Mouse (Mus musculus) forebrain, embryonic 11.5 days (tissue): ENCODE results near the gene Gm20388. TPM values are rescaled to one million over a fixed set of nuclear protein-coding genes. Genes with fewer than 3 reads are reported as not detected.

ENCODE experiments used
- ATAC-seq: fragments of 200-750 bp; cut with Nextera tagmentation; replicated peaks from 2 replicates; pipeline ENCODE4 v1.8.0; 2017; ENCODE audit warnings: moderate TSS enrichment; ENCODE audit not compliant: low FRiP score
- DNase-seq: peaks from one replicate; pipeline ENCODE4 v3.0.0-alpha.2; 2017; ENCODE audit warnings: low spot score
- H3K27ac ChIP-seq: fragments of 300-500 bp; sonication (generic); 2 replicates; pipeline ENCODE4 v1.5.1; 2014; ENCODE audit warnings: low read depth, low read length
- H3K27me3 ChIP-seq: fragments of 300-500 bp; sonication (generic); 2 replicates; pipeline ENCODE4 v1.6.1; 2014; ENCODE audit warnings: mild to moderate bottlenecking, low read length, mixed read lengths; ENCODE audit not compliant: control insufficient read depth, insufficient read depth
- H3K36me3 ChIP-seq: fragments of 300-500 bp; sonication (generic); 2 replicates; pipeline ENCODE4 v1.6.1; 2014; ENCODE audit warnings: mild to moderate bottlenecking, low read length, moderate library complexity, mixed read lengths; ENCODE audit not compliant: control insufficient read depth, insufficient read depth
- H3K4me1 ChIP-seq: fragments of 300-500 bp; sonication (generic); replicated peaks from 2 replicates; pipeline ENCODE4 v1.6.1; 2014; ENCODE audit warnings: low read length, mixed read lengths; ENCODE audit not compliant: control insufficient read depth, insufficient read depth
- H3K4me2 ChIP-seq: fragments of 300-500 bp; sonication (generic); 2 replicates; pipeline ENCODE4 v1.6.1; 2014; ENCODE audit warnings: low read depth, mild to moderate bottlenecking, low read length, moderate library complexity, mixed read lengths; ENCODE audit not compliant: severe bottlenecking
- H3K4me3 ChIP-seq: fragments of 300-500 bp; sonication (generic); 2 replicates; pipeline ENCODE4 v1.5.1; 2014; ENCODE audit warnings: low read depth, low read length
- H3K9ac ChIP-seq: fragments of 300-500 bp; sonication (generic); 2 replicates; pipeline ENCODE4 v1.6.1; 2014; ENCODE audit warnings: low read length
- H3K9me3 ChIP-seq: fragments of 300-500 bp; sonication (generic); 2 replicates; pipeline ENCODE4 v1.6.1; 2016; ENCODE audit warnings: low read length, mixed read lengths; ENCODE audit not compliant: control insufficient read depth
- WGBS: fragments of 180-500 bp; shearing (Covaris S2); extraction: QIAGEN DNeasy Blood & Tissue Kit; methylation state at CpG from one replicate; pipeline ENCODE4 v1.1.7; 2014; 5-methylcytosine and 5-hydroxymethylcytosine counted together
- polyA plus RNA-seq: library from polyadenylated mRNA; unstranded; fragments of >200 nt; fragmentation: Nextera tagmentation; extraction: Ambion mirVana; gene quantifications from 2 replicates; pipeline ENCODE4 v1.2.1, GENCODE M21; 2014

Gm20388 gene
- polyA plus RNA-seq, 1 experiment from 2014 or later = not detected

GRCm38 (mm10) chr8:120758005-120758404 is 847.4 kb downstream of the Gm20388 start:
- H3K4me3 ChIP-seq = no peak overlapping the region
- 54% methylated on average over 4 of the region's 4 CpGs for WGBS
- H3K9me3 ChIP-seq = no peaks in the 10 kb centered on the region
- no peak overlapping the region for H3K4me2 ChIP-seq
- H3K4me1 ChIP-seq = no peaks in the 10 kb centered on the region; the same call in 1 of the 2 replicates
- no peak for ATAC-seq
- no peaks in the 10 kb centered on the region for H3K27me3 ChIP-seq
- no peak for DNase-seq
- H3K36me3 ChIP-seq = no peaks in the 10 kb centered on the region
- H3K9ac ChIP-seq = no peak overlapping the region
- no peak overlapping the region for H3K27ac ChIP-seq

- no peak for DNase-seq
Measured at GRCm38 (mm10) chr8:120759847-120760246, 849.2 kb downstream of the Gm20388 start.

GRCm38 (mm10) chr8:120760341-120761215 is 849.9 kb downstream of the Gm20388 start:
- Histone ChIP-seq H3K4me1 (no peaks in the 10 kb centered on the region; the same call in 1 of the 2 replicates), H3K36me3 (no peaks in the 10 kb centered on the region), H3K4me2 (no peak overlapping the region), H3K4me3 (no peak overlapping the region), H3K9ac (no peak overlapping the region), H3K9me3 (no peaks in the 10 kb centered on the region), H3K27ac (no peak overlapping the region), H3K27me3 (no peaks in the 10 kb centered on the region)
- WGBS = 87% methylated on average over 19 of the region's 19 CpGs
- DNase-seq = no peak
- no peak for ATAC-seq

More at GRCm38 (mm10) chr8:120759847-120760246, 849.2 kb downstream of the Gm20388 start:
- Histone ChIP-seq H3K4me3 (no peak overlapping the region), H3K4me2 (no peak overlapping the region), H3K4me1 (no peaks in the 10 kb centered on the region; the same call in 1 of the 2 replicates), H3K27ac (no peak overlapping the region), H3K27me3 (no peaks in the 10 kb centered on the region), H3K36me3 (no peaks in the 10 kb centered on the region), H3K9me3 (no peaks in the 10 kb centered on the region), H3K9ac (no peak overlapping the region)
- 84% methylated on average over 6 of the region's 6 CpGs for WGBS
- no peak for ATAC-seq

GRCm38 (mm10) chr8:120763267-120763666 is 852.6 kb downstream of the Gm20388 start:
- WGBS = 77% methylated on average over 5 of the region's 5 CpGs
- DNase-seq = no peak

GRCm38 (mm10) chr8:120764638-120765037 is 854.0 kb downstream of the Gm20388 start:
- Histone ChIP-seq H3K4me2 (no peak overlapping the region), H3K4me3 (no peak overlapping the region), H3K27me3 (no peaks in the 10 kb centered on the region), H3K9ac (no peak overlapping the region), H3K9me3 (no peaks in the 10 kb centered on the region), H3K36me3 (no peaks in the 10 kb centered on the region), H3K27ac (no peak overlapping the region), H3K4me1 (no peaks in the 10 kb centered on the region)
- no peak for ATAC-seq
- DNase-seq = no peak

More at GRCm38 (mm10) chr8:120763267-120763666, 852.6 kb downstream of the Gm20388 start:
- ATAC-seq = no peak
- Histone ChIP-seq H3K4me3 (no peak overlapping the region), H3K9me3 (no peaks in the 10 kb centered on the region), H3K4me1 (no peaks in the 10 kb centered on the region), H3K36me3 (no peaks in the 10 kb centered on the region), H3K9ac (no peak overlapping the region), H3K4me2 (no peak overlapping the region), H3K27me3 (no peaks in the 10 kb centered on the region), H3K27ac (no peak overlapping the region)

GRCm38 (mm10) chr8:120766622-120767021 is 856.0 kb downstream of the Gm20388 start:
- Histone ChIP-seq H3K27me3 (no peaks in the 10 kb centered on the region), H3K36me3 (no peaks in the 10 kb centered on the region), H3K4me3 (no peak overlapping the region), H3K4me1 (no peaks in the 10 kb centered on the region), H3K4me2 (no peak overlapping the region), H3K9me3 (no peaks in the 10 kb centered on the region), H3K9ac (no peak overlapping the region), H3K27ac (no peak overlapping the region)
- no peak for ATAC-seq
- 41% methylated on average over 3 of the region's 3 CpGs for WGBS
- DNase-seq = no peak

GRCm38 (mm10) chr8:120768454-120769218 is 858.0 kb downstream of the Gm20388 start:
- no peak for DNase-seq
- Histone ChIP-seq H3K4me1 (no peaks in the 10 kb centered on the region), H3K27ac (no peak overlapping the region), H3K36me3 (no peaks in the 10 kb centered on the region), H3K27me3 (no peaks in the 10 kb centered on the region), H3K9ac (no peak overlapping the region), H3K9me3 (no peaks in the 10 kb centered on the region), H3K4me2 (no peak overlapping the region), H3K4me3 (no peak overlapping the region)
- no peak for ATAC-seq
- 86% methylated on average over 12 of the region's 12 CpGs for WGBS

- no peak overlapping the region for H3K4me3 ChIP-seq
- no peak overlapping the region for H3K27ac ChIP-seq
- no peaks in the 10 kb centered on the region for H3K4me1 ChIP-seq
- no peak for ATAC-seq
- H3K9me3 ChIP-seq = no peaks in the 10 kb centered on the region
- H3K9ac ChIP-seq = no peak overlapping the region
- H3K27me3 ChIP-seq = no peaks in the 10 kb centered on the region
- H3K4me2 ChIP-seq = no peak overlapping the region
- 93% methylated on average over 10 of the region's 10 CpGs for whole genome bisulfite sequencing
- no peaks in the 10 kb centered on the region for H3K36me3 ChIP-seq
- no peak for DNase-seq
Measured at GRCm38 (mm10) chr8:120777184-120777583, 866.5 kb downstream of the Gm20388 start.
